Mouse (Mus musculus) hindbrain, embryonic 11.5 days (tissue): ENCODE results near the gene Itpkb. TPM values are rescaled to one million over a fixed set of nuclear protein-coding genes. Genes with fewer than 3 reads are reported as not detected.

Experiments used
- ATAC-seq: fragments of 200-750 bp; cut with Nextera tagmentation; 2 replicates; pipeline ENCODE4 v1.8.0; 2017; ENCODE audit warnings: mild to moderate bottlenecking, moderate TSS enrichment, moderate library complexity; ENCODE audit not compliant: low FRiP score
- DNase-seq: peaks from one replicate; pipeline ENCODE4 v3.0.0-alpha.2; 2015; ENCODE audit warnings: low spot score
- H3K27ac ChIP-seq: fragments of 300-500 bp; sonication (generic); 2 replicates; pipeline ENCODE4 v1.5.1; 2014; ENCODE audit warnings: mild to moderate bottlenecking, low read depth, low read length
- H3K27me3 ChIP-seq: fragments of 300-500 bp; sonication (generic); 2 replicates; pipeline ENCODE4 v1.6.1; 2014; ENCODE audit warnings: mild to moderate bottlenecking, low read length, moderate library complexity, mixed read lengths; ENCODE audit not compliant: control insufficient read depth, insufficient read depth
- H3K36me3 ChIP-seq: fragments of 300-500 bp; sonication (generic); 2 replicates; pipeline ENCODE4 v1.6.1; 2014; ENCODE audit warnings: mild to moderate bottlenecking, low read length, moderate library complexity, mixed read lengths; ENCODE audit not compliant: control insufficient read depth, insufficient read depth
- H3K4me1 ChIP-seq: fragments of 300-500 bp; sonication (generic); replicated peaks from 2 replicates; pipeline ENCODE4 v1.6.1; 2014; ENCODE audit warnings: low read length, mixed read lengths; ENCODE audit not compliant: control insufficient read depth, insufficient read depth
- H3K4me2 ChIP-seq: fragments of 300-500 bp; sonication (generic); replicated peaks from 2 replicates; pipeline ENCODE4 v1.6.1; 2014; ENCODE audit warnings: mild to moderate bottlenecking, low read depth, low read length
- H3K4me3 ChIP-seq: fragments of 300-500 bp; sonication (generic); 2 replicates; pipeline ENCODE4 v1.5.1; 2014; ENCODE audit warnings: low read depth, low read length
- H3K9ac ChIP-seq: fragments of 300-500 bp; sonication (generic); 2 replicates; pipeline ENCODE4 v1.6.1; 2014; ENCODE audit warnings: low read depth, low read length
- H3K9me3 ChIP-seq: fragments of 300-500 bp; sonication (generic); 2 replicates; pipeline ENCODE4 v1.6.1; 2016; ENCODE audit warnings: low read length; ENCODE audit not compliant: control insufficient read depth
- WGBS: fragments of 180-500 bp; shearing (Covaris S2); extraction: QIAGEN DNeasy Blood & Tissue Kit; methylation state at CpG from one replicate; pipeline ENCODE4 v1.1.7; 2014; 5-methylcytosine and 5-hydroxymethylcytosine counted together
- polyA plus RNA-seq: library from polyadenylated mRNA; unstranded; fragments of >200 nt; fragmentation: Nextera tagmentation; extraction: Ambion mirVana; gene quantifications from 2 replicates; pipeline ENCODE4 v1.2.1, GENCODE M21; 2014

Gene Itpkb
- polyA plus RNA-seq, 1 experiment from 2014 or later: 4.3 TPM

- ATAC-seq: no peak
- no peak overlapping the region for H3K4me2 ChIP-seq
- no peaks in the 10 kb centered on the region for H3K9me3 ChIP-seq
- H3K27me3 ChIP-seq: no peaks in the 10 kb centered on the region
- 85% methylated on average over 4 of the region's 4 CpGs for WGBS
- H3K4me3 ChIP-seq: no peak overlapping the region
- H3K36me3 ChIP-seq: no peaks in the 10 kb centered on the region
- no peaks in the 10 kb centered on the region for H3K4me1 ChIP-seq
- no peak overlapping the region for H3K27ac ChIP-seq
- H3K9ac ChIP-seq: no peak overlapping the region
- DNase-seq: no peak
These were observed 109.2 kb downstream of the Itpkb start for GRCm38 (mm10) chr1:180439496-180439895.

DNA sequence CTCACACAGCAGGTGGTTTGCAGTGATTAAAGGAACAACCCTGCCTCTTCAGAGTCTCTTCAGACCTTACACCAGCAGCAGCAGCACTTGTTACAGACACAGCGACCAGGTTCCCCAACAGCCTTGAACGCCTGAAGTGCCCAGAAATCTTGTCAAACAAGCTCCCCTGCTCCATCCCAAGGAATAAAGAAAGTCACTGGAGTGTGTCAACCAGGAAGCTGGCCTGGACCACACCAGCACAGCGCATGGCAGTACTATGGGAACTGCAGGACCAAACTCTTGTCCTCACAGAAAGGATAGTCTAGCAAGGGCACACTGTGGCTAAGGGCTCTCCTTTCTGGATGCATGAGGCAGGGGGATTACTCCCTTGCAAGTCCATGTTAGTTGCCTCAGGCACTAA lies 114.1 kb downstream of the Itpkb start:
- no peak overlapping the region for H3K4me3 ChIP-seq
- H3K9ac ChIP-seq: no peak overlapping the region
- no peaks in the 10 kb centered on the region for H3K27me3 ChIP-seq
- no peak overlapping the region for H3K27ac ChIP-seq
- H3K4me1 ChIP-seq: no peaks in the 10 kb centered on the region
- no peak for DNase-seq
- H3K4me2 ChIP-seq: no peak overlapping the region
- no peaks in the 10 kb centered on the region for H3K36me3 ChIP-seq
- ATAC-seq: no peak
- 64% methylated on average over 3 of the region's 3 CpGs for WGBS
- no peaks in the 10 kb centered on the region for H3K9me3 ChIP-seq

GRCm38 (mm10) chr1:180449641-180450040 lies 119.4 kb downstream of the Itpkb start:
- no peak for ATAC-seq
- no peaks in the 10 kb centered on the region for H3K9me3 ChIP-seq
- no peaks in the 10 kb centered on the region for H3K27me3 ChIP-seq
- no peak overlapping the region for H3K27ac ChIP-seq
- DNase-seq: no peak
- H3K9ac ChIP-seq: no peak overlapping the region
- no peak overlapping the region for H3K4me2 ChIP-seq
- H3K36me3 ChIP-seq: no peaks in the 10 kb centered on the region
- 75% methylated on average over 2 of the region's 2 CpGs for WGBS
- no peak overlapping the region for H3K4me3 ChIP-seq
- no peaks in the 10 kb centered on the region for H3K4me1 ChIP-seq

DNA sequence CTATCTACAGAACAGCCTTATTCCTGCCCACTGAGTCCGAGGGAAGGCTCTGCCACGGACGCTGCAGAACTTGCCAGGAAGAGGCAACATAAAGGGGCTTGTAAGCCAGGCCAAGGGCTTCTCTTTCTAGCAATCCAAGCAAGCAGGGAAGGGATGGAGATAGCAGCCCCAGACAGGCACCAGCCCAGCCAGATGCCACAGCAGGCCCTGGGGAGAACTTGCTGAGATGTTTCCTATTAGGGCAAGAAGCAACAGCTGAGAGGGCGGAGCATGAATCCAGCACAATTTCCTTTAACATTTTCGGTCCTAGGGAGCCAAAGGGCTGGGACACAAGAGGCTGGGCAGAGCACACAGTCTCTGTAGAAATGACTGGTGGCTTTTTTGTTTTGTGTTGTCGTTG lies 128.0 kb downstream of the Itpkb start:
- ATAC-seq (no peak), DNase-seq (peak; percentile 31)
- Histone ChIP-seq H3K9me3 (no peaks in the 10 kb centered on the region), H3K27me3 (no peaks in the 10 kb centered on the region), H3K27ac (no peak overlapping the region), H3K4me2 (no peak overlapping the region), H3K36me3 (no peaks in the 10 kb centered on the region), H3K4me3 (no peak overlapping the region), H3K9ac (no peak overlapping the region), H3K4me1 (0 out of 2 replicates have a peak, but pooled peaks cover 4% of the 10 kb centered on the region)
- WGBS: 52% methylated on average over 6 of the region's 6 CpGs

- DNase-seq (no peak), ATAC-seq (no peak)
- Histone ChIP-seq H3K9ac (no peak overlapping the region), H3K36me3 (no peaks in the 10 kb centered on the region), H3K27ac (no peak overlapping the region), H3K9me3 (no peaks in the 10 kb centered on the region), H3K27me3 (no peaks in the 10 kb centered on the region), H3K4me2 (no peak overlapping the region), H3K4me1 (0 out of 2 replicates have a peak, but pooled peaks cover 4% of the 10 kb centered on the region), H3K4me3 (no peak overlapping the region)
- WGBS: 83% methylated on average over 3 of the region's 3 CpGs
These were observed 128.4 kb downstream of the Itpkb start for GRCm38 (mm10) chr1:180458680-180459079.

DNA sequence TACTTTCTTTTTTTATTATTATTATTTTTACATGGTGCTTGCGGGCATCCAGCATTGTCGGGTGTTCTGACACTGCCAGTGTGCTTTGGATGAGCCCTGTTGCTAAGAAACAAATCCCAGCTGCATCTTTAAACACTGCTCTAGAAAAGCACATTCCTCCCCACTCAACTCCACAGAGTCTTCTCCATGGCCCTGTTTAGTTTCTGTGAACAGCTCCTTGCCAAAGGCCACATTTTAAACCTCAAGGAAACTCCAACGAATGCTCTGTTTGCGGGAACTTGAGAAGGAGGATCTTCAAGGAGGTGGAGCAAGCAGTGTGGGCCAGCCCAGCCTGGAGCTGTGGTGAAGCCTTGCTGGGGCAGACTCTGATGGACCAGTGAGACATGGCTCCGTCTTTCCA lies 130.4 kb downstream of the Itpkb start:
- no peak overlapping the region for H3K4me2 ChIP-seq
- DNase-seq (no peak), ATAC-seq (no peak)
- no peaks in the 10 kb centered on the region for H3K9me3 ChIP-seq
- H3K4me1 ChIP-seq: 0 out of 2 replicates have a peak, but pooled peaks cover 4% of the 10 kb centered on the region
- no peaks in the 10 kb centered on the region for H3K36me3 ChIP-seq
- no peak overlapping the region for H3K4me3 ChIP-seq
- H3K9ac ChIP-seq: no peak overlapping the region
- WGBS: 61% methylated on average over 5 of the region's 5 CpGs
- H3K27me3 ChIP-seq: no peaks in the 10 kb centered on the region
- H3K27ac ChIP-seq: no peak overlapping the region

DNA sequence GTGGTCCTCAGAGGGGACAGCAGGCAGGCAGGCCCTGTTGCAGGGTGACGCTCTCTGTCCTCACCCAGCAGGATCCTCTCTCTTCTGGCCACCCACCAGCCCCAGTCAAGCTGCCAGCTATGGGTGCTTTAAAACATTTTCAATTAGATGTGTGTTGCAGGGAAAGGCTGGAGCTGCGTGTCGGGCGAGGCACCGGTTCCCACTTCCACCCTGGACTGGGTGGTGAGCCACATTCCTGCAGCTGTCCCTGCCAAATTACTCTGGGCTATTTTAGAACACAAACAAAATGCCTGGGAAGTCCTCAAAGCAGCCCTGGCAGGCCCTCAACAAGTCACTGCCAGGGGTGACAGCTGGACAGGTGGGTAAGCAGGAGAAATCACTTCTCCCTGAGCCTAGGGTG lies 132.1 kb downstream of the Itpkb start:
- ATAC-seq: no peak
- H3K27me3 ChIP-seq: no peaks in the 10 kb centered on the region
- no peak for DNase-seq
- WGBS: 90% methylated on average over 5 of the region's 5 CpGs
- no peaks in the 10 kb centered on the region for H3K36me3 ChIP-seq
- H3K9me3 ChIP-seq: no peaks in the 10 kb centered on the region
- H3K4me3 ChIP-seq: no peak overlapping the region
- no peak overlapping the region for H3K27ac ChIP-seq
- no peak overlapping the region for H3K4me2 ChIP-seq
- no peak overlapping the region for H3K9ac ChIP-seq
- 0 out of 2 replicates have a peak, but pooled peaks cover 4% of the 10 kb centered on the region for H3K4me1 ChIP-seq

DNA sequence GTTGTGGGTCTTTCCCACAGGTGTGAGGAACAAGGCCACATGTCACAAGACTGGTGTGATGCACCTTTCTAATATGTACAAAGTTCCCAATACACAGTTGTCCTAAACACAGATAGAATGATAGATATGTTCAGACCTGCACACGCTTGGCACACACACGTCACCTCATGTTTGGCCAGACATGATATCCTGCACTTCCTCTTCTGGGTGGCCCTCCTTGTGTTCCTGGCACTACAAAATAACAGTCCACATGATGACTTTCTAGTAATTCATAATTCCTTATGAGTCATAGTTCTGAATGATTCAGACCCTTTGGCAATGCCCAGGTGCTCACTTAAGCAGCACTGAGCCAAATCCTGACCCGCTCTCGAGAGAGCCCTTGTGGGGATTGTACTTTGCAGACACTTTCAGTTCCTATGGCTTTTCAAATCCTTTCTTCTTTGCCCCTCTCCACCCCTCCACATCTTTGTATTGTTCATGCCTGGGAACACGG lies 132.7 kb downstream of the Itpkb start:
- H3K9me3 ChIP-seq: no peaks in the 10 kb centered on the region
- no peak for ATAC-seq
- H3K27me3 ChIP-seq: no peaks in the 10 kb centered on the region
- DNase-seq: no peak
- H3K4me3 ChIP-seq: no peak overlapping the region
- no peak overlapping the region for H3K4me2 ChIP-seq
- no peak overlapping the region for H3K27ac ChIP-seq
- 0 out of 2 replicates have a peak, but pooled peaks cover 3% of the 10 kb centered on the region for H3K4me1 ChIP-seq
- H3K9ac ChIP-seq: no peak overlapping the region
- 81% methylated on average over 5 of the region's 5 CpGs for WGBS
- no peaks in the 10 kb centered on the region for H3K36me3 ChIP-seq

- WGBS: 74% methylated on average over 5 of the region's 5 CpGs
- H3K4me3 ChIP-seq: no peak overlapping the region
- no peak overlapping the region for H3K9ac ChIP-seq
- no peak overlapping the region for H3K27ac ChIP-seq
- no peak overlapping the region for H3K4me2 ChIP-seq
- DNase-seq: no peak
- H3K4me1 ChIP-seq: no peaks in the 10 kb centered on the region
- H3K9me3 ChIP-seq: no peaks in the 10 kb centered on the region
- no peaks in the 10 kb centered on the region for H3K27me3 ChIP-seq
- no peaks in the 10 kb centered on the region for H3K36me3 ChIP-seq
- ATAC-seq: no peak
These were observed 134.1 kb downstream of the Itpkb start for GRCm38 (mm10) chr1:180464357-180464756.
